Mouse (Mus musculus): ENCODE measurements around the gene Ppat.

The Ppat gene

GRCm38 (mm10) chr5:76892608-76893007, 58.8 kb downstream of the Ppat start:
- in situ Hi-C loops (cut with MboI, MseI) = no loop called here

DNA sequence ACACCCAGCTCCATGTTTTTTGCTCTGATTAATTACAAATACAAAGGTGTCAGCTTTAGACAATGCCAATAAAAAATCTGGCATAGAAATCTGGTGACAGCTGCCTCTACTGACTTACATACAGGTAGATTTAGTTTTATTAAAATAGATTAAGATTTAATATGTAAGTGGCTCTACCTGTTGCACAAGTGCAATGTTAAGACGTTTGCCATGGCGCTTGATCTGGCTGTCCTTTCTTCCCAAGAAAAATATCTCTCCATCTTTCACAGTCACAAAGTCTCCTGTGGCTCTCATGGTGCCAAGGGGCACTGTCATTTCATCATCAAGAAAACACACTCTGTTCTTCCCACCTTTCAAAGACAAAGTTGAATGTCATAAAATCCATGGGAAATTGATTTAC, 64.4 kb downstream of the Ppat start:
- in situ Hi-C loops (cut with MboI, MseI) = no loop called here

- in situ Hi-C loops (cut with MboI, MseI) = no loop called here
These were observed 67.3 kb downstream of the Ppat start for GRCm38 (mm10) chr5:76884107-76884506.

GRCm38 (mm10) chr5:76876106-76876758, 75.1 kb downstream of the Ppat start:
- in situ Hi-C loops (cut with MboI, MseI) = no loop called here

DNA sequence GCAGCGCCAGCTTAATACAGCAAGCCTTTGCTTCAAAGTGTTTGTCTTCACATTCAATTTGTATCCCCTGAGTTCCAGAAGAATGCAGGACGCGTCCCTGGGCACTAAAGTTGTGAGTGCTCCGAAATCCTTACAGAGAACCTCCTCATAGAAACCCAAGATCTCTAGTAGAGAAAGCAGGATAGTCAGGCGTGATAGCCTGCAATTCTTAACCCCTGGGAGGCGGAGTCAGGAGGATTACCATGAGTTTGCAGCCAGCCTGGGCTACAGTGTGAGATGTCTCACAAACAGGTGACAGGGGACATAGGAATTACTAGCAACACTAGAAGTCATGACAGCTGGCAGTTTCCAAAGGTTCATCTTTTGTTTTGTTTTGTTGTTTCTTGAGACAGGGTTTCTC, 81.8 kb downstream of the Ppat start:
- in situ Hi-C loops (cut with MboI, MseI) = no loop called here

GRCm38 (mm10) chr5:76868693-76869286, 82.6 kb downstream of the Ppat start:
- in situ Hi-C loops (cut with MboI, MseI) = no loop called here

DNA sequence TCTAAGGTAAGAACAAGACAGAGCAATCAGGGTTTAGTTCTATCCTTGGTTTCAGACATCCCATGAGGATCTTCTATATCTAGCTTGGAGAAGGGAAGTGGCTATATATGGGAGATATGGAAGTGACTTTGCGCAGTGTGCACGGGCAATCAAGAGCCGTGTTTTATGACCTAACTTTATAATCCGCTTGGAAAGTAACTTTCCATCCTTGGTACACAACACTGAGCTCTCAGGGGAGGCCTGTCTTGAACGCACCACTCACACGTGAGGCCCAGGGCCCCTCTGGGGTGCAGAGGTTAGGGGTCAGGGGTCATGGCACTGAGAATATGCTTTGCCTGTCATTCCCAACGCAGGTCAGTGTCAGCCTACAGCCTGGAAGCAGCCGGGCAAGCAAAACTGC, 84.6 kb downstream of the Ppat start:
- in situ Hi-C loops (cut with MboI, MseI) = no loop called here

Measured in T-helper 2 cell (primary cell).